Mouse (Mus musculus) cerebellum, adult 8-10 months (tissue): ENCODE data around the gene Pus7l.

Source experiments
- DNase-seq: peaks from one replicate; pipeline ENCODE4 v3.0.0; 2022

The Pus7l gene

DNA sequence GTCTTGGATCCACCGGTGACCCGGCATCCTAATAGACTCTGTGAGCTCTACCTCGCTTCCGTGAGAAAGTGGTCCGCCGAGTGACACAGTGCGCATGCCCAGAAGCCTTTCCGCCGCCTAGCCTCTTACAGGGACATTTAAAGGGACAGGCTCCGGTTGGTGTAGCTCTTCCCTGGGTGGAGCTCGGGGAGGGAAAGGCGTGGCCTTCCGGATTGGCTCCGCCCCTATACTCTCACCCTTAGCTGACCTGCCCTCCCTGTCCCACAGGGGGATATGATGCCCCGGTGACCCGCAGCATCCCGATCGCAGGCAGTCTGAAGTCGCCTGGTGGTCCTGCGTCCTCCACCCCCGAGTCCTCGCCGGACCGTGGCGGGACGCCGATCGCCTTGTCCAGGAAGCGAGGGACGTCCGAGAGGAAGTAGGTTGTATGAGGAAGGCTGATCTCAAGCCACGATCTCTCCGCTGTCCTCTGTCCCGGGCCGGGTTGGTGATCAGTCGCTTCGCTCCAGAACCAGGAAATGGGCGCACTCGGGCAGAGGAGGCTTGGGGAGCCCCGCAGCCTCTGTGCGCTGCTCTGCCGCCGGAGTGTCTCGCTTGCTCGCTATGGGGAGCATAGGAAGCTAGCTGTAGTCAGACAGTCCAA lies at the start of gene Pus7l, which contains the start of gene Irak4:
Gene Pus7l (minus strand): TSS at position 139 of the 643 bp plus-strand sequence.
Gene Irak4 (plus strand): TSS at position 235 of the 643 bp plus-strand sequence.
- peak; percentile 90 for DNase-seq

DNA sequence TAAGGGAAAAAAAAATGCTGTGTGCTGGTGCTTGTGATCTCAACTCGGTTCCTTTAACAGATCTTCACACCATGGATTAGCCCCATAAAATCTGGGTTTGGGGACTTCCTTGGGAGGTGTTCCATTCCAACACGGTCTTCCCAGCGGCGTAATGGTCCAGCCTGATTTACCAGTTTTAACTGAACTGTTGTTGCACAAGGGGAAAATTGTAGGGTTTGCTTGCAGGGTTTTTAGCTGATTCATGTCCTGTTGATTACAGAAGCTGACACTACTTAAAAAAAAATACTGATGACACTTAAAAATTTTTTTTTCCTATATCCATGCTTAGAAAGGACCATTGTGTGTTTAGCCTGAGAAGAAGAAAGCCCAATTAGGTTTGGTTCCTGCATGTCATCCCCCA lies 48.0 kb upstream of the Pus7l start:
- DNase-seq, result no peak

DNA sequence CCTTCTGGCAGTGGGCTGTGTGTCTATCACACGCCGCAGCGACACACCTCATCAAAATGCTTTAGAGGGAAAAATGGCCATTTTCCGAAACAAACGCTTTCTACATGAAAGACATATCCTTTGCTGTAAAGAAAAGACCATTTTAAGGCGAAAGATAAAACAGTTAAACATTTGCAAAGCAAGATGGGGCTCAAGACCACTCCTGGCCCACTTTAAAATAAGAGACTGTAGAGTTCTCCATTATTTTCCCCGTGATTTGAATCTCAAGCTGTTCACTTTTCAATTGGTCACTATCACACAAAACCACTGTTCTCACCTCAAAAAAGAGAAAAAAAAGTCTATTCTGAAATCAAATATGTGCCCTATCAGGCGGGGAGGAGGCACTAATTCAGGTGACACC lies 46.7 kb upstream of the Pus7l start:
- DNase-seq, result no peak

DNA sequence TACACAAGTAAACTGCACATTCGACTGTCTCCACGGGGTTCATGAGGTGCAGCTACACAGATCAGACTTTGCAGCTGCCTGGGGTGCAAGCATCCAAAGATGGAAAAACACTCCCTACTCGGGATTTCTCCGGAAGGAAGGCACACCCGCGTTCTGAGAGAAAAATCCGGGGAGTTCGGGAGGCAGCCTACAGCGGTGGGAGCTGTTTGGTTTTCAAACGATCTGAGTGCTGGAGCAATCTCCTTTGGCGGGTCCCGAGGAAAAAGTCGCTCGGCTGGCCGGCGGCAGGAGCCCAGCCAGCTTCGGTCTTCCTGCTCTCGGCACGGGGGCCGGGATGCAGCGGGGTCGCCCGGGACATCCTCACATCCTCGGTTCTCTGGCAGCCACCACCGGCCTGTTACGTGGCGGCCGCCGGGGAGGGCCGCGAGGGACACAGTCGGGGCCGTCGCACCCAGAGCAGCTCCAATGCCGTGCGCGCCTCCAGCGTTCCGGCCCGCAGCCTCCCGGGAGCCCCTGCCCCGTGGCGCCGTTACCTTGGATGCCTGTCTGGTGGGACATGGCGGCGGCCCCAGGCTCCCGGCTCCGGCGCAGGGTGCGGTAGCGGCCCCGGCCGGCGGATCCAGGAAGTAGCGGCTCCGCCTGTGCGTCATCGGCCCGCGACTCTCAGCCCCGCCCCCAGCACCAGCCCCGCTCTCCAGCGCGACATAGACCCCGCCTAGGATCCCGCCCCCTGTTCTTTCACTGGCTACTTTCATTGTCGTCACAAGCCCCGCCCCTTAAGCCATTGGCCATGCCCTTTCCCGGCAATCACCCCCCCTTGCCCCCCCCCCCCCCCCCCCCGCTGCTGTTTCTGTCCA lies 46.1 kb upstream of the Pus7l start, which contains the start of gene Twf1:
Gene Twf1 (minus strand): TSS at position 671 of the 857 bp plus-strand sequence.
- DNase-seq, result peak; percentile 98

DNA sequence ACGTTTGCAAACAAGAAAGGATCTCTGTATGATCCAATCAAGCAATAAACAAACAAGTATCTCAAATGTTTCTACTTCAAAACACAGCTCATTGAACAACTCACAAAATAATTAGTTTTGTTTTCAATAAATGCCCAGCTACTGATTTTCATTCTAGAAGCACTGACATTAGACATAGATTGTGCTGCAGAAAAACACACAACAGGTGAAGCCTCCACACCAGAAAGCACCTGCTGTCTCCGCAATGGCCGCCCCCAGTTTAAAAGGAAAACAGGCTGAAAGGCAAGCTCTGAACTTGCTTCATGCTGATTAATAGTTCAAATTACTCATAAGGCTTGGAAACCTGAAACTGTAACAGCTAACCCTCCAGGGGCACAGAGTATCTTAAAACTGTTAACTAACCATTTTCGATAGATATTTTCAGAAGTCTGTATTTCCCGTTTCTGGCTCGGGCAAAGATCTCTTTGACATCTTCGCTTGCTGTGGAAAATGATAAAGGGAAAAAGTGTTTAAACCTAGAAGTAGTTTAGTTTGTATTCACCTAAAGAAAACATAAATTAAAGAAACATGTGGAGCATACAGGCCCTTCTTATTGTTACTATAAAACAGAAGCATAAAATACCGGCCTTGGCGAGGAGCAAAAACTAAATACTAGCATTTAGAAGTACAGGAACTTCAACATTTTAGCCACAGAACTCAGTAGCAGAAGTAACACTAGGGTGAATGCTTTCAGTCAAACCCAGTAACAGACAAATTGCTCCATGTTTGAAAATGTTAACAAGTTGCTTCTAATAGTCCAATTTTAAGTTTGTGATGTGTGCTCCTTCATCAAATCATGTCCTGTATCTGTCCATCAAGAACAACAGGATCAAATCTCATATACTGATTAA lies 44.7 kb upstream of the Pus7l start:
- DNase-seq, result no peak

DNA sequence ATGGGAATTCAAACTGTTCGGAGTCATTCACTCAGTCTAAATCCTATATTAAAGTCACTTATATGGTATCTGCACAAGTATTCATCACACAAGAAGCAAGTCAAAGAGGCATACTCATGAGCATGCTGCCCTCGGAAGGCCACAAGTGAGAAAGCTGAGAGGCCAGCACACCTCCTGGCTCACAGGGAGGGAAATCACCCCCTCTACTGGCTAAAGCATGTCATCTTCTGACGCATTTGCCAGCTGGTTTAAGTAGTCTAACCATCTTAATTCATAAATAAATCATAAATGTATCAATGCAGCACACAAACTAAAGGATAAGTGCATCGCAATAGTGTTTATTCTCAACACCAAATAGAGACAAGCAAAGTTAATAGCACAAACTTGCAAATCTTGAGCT lies 41.4 kb upstream of the Pus7l start:
- DNase-seq, result no peak

DNA sequence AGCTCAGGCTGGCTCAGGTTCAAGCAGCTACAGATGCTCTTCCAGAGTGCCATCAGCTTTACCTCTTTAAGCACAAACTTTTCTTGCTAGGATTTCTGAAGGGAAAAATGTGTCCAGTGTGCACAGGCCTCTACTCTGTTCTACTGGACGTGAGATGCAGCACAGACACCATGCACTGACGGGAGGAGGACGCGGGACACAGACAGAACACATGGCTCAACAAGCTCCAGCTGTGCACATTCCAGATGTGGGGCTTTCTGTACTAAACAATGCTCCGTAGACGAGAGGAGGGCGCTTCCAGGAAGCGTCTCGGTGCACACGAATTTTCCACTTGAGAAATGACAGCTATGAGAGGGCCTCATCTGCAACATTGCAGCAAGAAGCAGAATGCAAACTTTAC lies 39.8 kb upstream of the Pus7l start:
- DNase-seq, result no peak

DNA sequence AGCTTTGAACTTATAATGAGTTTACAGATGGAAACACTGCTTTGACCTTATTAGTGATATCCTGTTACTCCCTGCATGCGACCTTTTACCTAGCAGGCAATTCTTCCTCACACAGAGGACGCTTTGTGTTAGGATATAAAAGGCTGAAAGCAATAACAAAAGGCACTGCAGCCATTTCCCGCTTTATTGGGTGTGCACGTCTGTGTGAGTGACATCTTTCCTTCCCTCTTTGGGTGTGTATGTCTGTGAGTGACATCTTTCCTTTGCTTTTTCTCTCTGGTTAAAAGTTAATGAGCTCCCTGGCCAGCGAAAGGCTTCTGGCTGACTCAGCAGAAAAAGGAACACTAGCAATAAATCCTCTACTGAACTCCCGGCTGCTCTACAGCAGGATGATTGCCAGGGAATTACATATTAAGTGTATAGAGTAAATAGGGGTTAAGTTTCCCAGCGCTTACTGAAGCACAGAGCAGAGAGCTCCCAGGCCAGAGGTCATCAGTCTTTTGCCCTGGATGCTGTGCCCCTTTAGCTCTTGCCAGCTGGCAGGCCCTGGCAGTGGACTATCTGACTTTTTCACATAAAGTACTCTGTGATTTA lies 38.8 kb upstream of the Pus7l start:
- no peak for DNase-seq

DNA sequence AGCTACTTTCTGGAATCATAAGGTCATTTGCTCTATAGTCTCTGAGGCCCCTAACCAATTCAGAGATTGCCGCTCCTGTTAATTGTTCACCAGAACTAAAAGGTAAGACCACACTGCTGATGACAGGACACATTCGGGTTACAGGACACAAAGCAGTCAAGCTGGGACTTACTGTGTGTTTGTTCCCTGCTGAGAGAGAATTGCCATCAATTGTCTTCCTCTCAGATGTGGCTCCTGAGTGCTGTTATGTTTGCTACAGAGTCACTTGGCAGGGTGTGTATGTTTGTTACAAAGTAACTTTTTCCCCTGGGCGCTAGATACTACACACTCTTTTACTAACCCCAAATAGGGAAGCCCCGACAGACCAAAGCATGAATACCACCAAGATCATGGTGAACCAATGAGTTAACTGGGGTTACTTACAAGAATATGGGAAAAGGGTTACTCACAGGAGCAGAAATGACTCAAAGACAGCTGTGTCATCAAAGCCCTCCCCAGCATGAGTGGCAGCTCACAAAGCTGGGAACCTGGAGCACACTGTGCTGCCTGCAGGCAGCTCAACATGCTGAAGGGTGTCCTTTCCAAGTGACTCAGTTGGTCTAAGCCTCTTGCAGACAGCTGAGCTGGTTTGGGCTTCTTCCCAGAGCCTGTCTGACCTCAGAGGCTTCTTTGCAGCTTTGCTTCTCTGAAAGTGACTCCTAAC lies 31.4 kb upstream of the Pus7l start:
- no peak for DNase-seq

DNA sequence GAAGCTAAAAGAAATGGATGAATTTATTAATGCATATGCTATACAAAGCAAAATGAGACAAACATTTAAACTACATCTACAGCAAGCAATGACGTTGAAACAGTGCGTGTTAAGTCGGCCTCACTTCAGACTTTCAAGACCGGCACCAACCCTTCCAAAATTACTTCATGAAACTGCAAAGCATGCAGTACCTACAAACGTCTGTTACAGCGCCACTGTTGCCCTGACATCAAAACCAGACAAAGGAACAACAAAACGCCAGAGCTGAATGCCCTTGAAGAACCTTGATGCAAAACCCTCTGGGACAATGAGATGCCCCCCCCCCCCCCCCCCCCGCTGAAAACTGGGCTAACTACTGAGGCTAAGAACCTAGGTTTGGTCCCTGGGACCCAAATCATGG lies 29.4 kb upstream of the Pus7l start:
- no peak for DNase-seq

DNA sequence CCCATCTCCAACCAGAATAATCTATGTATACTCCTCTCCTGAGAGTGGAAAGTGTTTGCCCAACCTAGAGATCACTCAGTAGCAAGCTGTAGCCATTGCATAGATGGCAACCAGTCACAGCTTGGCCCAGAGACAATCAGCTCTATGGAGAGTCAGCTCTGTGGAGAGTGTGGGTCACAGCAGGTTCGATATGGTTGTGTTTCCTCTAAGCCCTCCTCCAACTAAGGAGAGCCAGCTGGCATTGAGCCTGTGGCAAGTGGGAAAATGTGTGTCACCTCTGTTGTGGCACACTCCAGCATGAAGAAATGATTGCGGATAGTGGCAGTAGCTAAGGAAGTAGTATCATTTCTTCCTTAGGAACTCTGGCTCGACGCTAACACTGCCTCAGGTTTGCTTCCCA lies 28.2 kb upstream of the Pus7l start:
- DNase-seq, result no peak

DNA sequence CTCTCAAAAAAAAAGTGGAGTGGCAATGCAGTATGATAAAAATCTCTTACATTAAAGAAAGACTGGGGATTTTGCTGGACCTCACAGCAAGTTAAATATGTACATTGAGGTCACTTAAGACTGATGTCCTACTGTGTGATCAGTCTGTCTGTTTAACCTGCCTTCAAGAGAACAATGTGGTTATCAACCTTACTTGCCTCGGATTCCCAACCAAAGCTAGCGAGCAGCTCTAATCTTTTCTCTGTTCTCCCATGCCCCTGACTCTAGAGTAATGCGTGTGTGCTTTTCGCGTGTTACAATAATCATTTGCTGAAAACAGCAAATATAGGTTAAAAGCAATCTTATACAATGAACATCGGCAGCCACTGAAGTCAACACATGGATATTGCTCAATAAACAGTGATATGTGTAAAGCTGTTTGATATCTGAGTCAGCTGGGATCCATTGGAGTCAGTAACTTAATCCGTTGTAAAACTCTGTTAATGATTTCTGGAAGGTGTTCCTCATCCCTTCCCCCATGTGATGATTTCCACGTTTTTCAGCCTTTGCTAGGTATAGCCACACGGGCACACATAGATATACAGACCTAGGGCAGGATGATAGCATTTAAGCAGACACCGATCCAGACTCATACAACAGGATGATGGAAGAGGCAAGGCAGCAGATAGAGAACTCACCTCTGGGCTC lies 25.3 kb upstream of the Pus7l start:
- DNase-seq, result no peak

DNA sequence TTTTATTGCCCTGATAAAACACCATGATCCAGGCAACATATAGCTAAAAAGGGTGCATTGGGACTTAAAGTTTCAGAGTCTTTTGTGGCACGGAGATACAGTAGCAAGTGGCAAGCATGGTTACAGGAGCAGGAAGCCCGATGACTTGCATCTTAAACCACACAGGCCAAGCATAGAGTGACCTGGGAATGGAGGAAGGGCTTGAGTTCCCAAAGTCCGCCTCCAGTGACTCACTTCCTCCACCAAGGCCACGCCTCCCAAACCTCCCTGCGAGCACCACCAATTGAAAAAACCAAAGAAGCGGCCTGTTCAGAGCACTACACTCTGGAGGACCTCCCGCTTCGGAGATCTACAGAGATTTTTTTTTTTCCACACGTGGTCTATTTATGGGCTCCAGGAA lies 22.5 kb upstream of the Pus7l start:
- no peak for DNase-seq

DNA sequence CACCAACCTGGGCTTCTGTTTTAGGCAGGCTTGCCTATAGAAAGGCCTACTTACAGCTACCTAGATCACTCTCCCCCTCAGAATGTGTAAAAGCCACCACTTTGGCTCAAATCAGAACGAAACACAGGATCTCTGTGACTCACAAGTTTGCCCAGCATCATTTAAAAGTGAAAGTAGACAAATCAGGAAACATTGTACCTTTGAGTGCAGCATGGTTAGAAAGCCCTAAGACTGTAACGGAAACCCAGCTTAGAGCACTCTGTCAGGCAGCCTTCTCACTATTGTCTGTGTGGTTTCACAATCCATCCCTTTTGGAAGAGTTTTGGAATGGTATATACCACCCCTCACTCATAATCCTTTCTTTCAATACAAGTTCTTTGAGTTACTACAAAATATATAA lies 21.6 kb upstream of the Pus7l start:
- DNase-seq, result no peak

DNA sequence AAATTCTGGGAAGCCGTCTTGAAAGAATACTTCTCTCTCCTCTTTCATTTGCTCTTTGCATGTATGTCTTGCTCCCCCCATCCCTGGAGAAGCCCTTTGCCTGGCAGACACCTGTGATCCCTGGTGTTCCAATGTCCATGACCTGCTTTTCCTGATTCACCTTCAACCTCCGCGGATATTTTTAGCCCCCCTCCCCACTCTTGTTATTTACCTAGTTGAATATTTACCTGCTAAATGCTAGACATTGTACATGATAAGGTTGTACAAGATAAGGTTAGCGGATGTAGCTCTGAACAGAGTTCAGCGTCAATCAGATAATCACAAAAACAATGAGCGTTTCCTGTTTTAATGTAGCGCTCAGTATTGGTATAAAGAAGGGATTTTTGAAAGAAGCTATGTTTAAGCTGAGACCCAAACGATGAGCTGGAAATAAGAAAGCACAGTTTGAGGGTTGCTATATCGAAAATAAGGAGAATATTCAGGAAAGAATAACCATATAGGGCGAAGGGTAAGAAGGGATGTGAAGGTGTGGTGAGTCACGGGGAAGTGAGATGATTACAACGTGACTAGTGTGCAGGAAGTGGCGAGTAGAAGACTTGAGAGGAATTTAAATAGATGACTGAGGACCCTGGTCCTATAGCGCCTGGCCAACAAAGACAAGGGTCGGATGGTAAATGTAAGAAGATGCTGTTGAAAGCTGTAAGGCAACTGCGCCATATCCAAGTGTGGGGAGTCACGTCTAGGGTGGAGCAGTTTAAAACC lies 15.7 kb upstream of the Pus7l start:
- DNase-seq, result no peak

DNA sequence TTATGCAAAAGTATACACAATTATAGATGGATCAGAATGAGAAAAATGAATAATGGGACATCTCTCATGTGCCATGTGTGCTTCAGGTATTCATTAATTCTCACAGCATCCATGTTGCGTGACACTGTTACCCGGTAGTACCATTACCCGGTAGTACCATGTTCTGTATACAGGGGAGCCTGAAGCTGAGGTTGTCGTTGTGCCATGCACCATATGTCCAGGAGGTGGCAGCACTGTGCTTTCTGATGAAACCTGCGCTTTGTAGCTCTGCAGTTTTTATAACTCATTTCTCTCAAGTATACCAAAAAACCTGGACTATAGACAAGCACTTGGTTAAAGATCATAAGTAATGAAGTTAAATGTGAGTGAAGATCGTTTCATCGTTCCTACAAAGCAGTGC lies 14.1 kb upstream of the Pus7l start:
- DNase-seq, result peak; percentile 80

DNA sequence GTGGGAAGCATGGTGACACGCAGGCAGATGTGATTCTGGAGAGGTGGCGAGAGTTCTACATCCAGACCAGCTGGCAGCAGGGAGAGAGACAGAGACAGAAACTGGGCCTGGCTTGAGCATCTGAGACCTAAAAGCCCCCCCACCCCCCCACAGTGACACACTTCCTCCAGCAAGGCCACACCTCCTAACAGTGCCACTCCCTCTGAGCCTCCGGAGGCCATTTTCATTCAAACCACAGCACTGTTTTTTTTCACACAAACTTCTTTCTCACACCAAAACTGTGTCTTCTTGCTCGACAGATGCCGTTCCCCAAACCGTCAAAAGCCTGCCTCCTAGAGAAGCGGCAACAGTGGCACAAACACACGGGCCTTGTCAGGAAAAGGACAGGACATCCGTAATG lies 10.2 kb upstream of the Pus7l start:
- no peak for DNase-seq

DNA sequence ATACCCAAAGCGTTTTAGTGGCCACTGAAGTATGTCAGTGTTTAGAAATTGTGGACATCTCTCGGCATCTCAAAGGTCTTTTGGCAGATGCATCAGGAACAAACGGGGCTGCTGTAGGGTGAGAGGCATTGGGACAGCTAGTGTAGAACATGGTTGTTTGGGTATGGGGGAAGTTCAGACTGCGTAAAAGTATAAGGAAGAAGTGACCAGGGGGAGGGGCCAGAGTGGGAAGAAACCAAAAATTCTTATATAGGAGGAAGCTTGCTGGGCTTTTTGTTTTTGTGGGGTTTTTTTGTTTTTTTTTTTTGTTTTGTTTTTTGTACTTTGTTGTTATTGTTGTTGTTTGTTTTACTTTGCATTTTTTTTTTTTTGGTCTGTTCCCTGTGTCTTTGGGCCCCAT lies 1.5 kb upstream of the Pus7l start:
- DNase-seq, result no peak

DNA sequence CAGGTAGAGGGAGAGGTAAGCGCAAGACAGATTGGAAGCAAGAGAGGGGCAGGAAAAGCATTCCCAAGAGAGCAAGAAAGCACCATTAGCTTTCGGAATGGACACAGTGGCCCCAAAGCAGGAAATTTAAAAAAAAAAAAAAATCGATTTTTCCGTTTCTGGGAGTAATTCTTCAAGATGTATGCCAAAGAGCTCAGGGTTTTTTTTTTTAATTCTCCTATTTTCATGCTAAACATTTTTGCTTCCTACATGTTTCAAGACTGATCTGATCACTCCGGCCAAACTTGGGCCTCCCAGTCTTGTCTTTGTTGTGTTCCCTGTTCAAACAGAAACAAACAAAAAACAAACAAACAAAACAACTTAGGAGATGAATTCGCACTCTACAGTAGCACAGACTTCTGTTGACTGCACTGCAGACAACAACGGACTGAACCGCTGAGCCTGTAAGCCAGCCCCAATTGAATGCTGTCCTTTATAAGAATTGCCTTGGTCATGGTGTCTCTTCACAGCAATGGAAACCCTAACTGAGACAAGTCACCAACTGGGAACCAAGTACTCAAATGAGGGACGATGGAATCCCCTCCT lies 797 bp upstream of the Pus7l start:
- no peak for DNase-seq
